Mouse (Mus musculus) kidney, adult 2 months (tissue): ENCODE data around the gene Tdgf1.

Source experiments
- CTCF ChIP-seq: fragments of 200-500 bp; conservative IDR thresholded peaks from 2 replicates; pipeline ENCODE4 v1.5.1; 2011; ENCODE audit warnings: low read depth, mild to moderate bottlenecking, control low read depth, low read length, moderate library complexity, mixed read lengths; ENCODE audit not compliant: insufficient read depth, insufficient read length
- POLR2A ChIP-seq: fragments of 200-500 bp; IDR thresholded peaks from one replicate; pipeline ENCODE4 v1.6.1; 2011; ENCODE audit warnings: low read depth, low read length, control low read depth

- TF ChIP-seq POLR2A (no peak), CTCF (no peak)
Observed at GRCm38 (mm10) chr9:110946548-110947044, 638 bp upstream of the Tdgf1 start.
